Mouse (Mus musculus) cerebellum, adult 11 months (tissue): ENCODE results near the gene Pdzd8.

Experiments
- DNase-seq: peaks from one replicate; pipeline ENCODE4 v3.0.0; 2022

Gene Pdzd8

DNA sequence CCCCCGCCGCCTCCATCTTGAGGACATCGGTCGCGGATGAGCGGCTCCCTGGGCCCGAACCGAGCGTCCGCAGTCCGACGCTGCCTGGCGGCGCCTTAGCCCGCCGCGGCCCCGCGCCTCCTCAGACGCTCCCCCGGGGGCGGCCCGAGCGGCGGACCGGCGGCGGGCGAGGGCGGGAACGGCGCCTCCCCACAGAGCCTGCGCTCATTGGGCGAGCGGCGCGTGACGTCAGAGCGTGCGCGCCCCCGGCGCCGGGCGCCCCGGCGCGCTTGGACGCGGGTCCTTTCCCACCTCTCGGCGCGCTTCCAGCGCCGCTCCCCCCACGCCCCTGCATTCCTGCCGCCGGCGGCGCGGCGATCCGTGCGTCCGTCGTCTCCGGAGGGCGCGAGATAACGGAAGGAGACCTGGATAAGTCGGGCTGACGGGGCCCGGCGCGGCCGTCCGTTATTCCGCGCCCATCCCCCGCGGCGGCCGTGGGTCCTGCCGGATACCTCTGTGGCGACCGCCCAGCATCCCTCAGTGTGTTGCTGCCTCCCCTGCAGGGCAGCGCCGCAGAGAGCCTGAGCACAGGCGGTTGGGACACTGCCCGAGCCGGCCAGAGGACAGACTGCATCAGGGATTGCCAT lies at the start of gene Pdzd8:
Gene Pdzd8, minus strand, starts transcription at position 123 of the 626 bp plus-strand sequence.
- peak; percentile 89 for DNase-seq

DNA sequence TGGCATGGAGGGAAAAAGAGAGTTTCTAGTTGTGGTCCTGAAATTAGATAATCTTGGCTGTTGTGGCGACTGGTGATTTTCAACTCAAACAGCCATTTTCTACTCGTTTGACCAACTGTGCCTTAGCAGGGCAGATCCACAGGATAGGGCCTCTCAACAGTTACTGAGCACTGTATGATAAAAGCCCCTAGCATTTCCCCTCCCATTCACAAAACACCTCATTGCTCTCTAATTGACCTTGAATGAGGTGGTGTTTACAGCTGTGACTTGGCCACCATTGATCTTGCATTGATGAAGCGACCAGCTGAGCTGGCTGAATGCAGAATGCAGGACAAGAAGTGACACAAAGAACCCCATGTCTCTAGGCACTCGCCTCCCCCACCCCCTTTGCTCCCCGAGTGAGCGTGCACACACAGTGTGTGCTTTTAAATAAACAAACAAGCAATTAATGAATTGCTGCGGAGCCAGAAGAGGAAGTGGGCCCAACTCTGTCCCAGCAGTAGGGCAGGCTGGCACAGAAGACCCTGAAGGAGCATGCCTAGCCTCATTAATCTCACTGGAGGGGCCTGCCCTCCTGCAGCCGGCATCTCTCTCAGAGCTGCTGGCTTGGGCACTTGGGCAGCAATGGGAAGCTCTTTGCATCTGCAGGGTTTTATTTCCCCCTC lies 48.3 kb upstream of the Pdzd8 start:
- DNase-seq, result no peak

DNA sequence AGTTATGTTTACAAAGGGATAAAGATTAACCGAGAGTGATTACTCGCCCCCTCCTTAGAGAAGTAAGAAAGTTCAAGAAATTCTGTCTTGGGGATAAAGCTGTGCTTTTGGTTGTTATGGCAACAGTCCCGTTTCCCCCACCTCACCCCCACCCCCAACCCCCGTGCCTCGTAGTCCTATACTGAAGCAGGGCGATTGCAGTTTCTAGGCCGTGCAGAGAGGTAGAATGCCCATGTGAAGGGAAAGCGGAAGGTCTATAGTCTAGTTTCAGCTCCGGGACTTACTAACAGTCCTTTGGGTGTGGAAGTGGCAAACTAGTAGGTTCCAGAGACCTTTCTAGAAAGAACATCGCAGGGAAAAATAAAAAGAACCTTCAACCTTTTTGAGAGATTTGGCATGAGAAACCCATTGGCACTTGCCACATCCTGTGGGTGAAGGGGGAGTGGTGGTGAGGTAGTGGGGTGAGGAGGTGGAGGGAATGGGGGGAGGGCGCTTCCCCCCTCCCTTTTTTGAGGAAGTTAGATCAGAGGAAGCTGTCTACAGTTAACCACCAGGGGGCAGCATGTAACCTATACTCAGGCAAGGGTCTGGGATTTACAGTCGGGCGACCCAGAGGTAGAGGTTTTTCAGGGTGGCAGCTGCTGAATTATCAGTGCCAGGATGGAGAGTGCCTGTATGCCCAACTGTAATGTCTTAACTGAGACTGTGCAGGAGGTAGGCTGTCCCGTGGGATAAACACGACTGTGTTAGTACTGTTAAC lies 43.4 kb upstream of the Pdzd8 start:
- peak; percentile 20 for DNase-seq

DNA sequence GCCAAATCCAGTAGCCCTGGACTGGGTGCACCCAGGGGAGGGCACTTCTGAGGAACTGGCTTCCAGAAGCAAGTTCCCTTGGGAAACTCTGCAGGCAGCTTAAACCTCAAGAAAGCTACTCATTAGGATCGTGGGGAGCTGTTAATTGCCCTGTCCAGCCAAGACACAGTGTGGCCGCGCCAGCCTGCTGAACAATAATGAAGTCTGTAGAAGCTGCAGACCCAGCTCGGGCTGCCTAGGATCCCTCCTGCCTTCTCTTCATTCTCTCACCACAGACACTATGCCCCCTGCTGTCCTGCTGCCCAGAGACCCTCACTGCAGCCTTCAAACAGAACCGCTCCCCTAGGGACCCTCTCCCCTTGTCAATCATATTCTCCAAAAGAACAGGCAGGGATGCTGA lies 42.8 kb upstream of the Pdzd8 start:
- no peak for DNase-seq

DNA sequence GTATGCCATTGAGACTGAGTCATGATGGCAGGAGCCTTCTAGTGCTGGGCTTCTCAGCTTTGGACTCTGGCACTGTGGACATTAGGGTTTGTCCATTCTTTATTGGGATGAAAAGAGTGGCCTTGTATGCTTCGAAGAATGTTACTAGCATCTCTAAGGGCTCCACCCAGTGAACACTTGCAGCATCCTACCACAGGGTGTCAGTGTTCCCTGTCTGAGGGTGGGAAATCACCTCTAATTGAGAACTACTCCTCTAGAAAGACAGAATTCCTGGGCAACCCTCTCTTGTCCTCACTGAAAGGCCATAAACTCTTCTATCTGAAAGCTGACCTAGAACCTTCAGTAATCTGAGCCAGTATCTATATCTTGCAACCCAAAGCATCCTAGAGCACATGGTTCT lies 41.6 kb upstream of the Pdzd8 start:
- DNase-seq, result no peak

DNA sequence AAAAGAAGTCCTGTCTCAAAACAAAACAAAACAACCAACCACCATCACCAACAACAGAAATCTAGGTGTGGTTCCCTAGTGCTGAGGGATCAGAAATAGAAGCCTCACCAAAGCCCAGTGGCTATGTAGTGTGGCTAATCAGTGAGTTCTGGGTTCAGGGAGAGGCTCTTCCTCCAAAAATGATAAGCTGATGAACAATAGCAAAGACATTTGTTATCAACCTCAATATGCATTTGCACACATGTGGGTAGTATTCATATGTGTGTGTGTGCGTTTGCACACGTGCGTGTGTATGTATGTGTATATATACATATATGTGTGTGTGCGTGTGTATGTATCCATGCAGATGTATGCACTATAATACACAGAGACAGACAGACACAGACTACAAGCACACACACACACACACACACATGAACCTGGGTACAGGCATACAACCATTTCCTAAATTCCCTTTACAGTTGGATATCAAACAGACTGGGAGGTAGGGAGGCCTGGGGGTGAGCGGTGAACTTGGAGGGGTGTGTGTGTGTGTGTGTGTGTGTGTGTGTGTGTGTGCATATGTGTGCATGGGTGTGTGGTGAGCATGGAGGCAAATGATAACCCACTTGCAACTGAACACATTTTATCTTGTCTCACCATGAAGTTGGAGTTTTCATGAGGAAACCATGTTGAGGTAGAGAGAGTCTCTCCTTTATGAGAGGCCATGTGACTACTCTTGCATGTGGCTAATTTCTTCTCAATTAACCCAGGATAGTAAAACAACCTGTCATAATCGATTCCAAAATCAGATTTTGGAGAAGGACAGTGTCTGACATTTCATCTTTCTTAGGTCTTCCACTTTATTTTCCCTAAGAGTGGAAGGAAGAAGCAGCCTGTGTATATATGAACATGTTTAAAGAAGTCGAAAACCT lies 39.3 kb upstream of the Pdzd8 start:
- DNase-seq, result no peak

DNA sequence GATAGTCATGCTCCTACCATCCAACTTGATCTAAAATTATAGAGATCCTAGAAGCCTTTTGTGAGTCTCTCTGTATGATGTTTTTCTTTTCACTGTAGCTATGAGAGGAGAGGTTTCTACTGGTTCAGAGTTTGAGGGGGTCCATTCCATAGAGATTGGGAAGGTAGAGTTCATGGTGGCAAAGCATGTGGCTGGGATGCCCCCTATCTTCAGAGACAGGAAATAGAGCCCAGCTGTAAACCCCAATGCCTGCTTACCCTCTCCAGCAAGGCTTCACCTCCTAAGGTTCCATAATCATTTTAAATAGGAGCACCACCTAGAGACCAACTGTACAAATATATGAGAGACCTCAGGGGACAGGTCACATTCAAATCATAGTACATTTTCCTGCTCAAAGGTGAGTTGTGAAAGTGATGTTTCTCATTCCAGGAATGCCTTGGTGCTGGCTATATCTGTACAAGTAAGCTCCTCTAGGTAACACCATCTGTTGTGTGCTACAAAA lies 36.9 kb upstream of the Pdzd8 start:
- DNase-seq, result no peak

DNA sequence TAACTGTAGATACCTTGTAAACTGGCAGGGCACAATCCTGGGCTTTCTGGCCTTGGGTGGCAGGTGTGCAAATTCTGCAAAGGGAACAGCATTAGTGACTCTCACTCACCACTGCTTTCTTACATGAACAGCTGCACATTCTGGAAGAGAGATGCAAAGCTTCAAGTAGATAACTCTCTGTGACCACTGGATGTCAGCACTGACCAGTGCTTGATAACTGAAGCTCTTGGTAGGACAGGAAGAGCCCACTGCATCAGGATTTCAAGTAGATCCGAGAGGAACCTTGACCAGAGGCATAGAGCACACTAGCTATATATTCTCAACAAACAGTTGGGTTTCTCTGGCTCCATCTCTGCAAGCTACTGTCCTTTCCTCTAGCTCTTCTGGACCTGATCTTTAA lies 34.4 kb upstream of the Pdzd8 start:
- DNase-seq, result no peak

DNA sequence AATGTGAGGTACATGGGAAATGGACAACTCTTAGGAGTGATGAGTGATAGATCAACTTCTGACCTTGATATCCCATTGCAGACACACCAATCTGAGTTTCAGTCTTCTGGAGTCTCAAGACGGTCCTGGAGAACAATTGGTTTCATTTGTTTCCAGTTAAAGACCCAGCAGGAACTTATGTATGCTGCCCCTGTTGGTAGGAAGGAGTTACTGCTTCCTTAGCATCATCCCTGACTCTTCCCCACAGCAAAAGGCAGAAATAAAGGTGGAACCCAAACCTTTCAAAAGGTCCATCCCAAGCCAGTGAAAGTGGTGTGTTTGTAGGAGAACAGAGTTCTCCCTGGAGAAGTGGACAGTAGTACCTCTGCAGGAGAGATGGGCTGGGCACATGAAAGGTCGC lies 30.9 kb upstream of the Pdzd8 start:
- no peak for DNase-seq

DNA sequence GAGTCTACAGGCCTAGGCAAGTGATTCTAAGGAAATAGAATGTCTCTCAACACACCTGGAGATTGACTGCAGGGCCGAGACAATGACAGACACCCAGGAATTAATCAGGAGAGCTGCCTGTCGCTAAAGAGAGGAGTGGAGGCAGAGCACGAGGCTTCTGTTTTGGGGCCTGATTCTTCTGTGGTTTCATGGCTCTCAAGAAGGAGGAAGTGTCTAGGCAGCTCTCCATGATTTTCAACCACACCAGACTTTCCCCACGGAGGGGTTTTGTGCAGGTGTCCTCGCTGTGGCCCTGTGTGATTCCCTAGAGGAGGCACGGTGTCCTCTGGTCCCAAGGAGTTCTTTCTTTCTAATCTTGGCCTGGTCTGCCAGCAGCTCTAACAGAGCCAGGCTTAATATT lies 29.4 kb upstream of the Pdzd8 start:
- DNase-seq, result no peak

DNA sequence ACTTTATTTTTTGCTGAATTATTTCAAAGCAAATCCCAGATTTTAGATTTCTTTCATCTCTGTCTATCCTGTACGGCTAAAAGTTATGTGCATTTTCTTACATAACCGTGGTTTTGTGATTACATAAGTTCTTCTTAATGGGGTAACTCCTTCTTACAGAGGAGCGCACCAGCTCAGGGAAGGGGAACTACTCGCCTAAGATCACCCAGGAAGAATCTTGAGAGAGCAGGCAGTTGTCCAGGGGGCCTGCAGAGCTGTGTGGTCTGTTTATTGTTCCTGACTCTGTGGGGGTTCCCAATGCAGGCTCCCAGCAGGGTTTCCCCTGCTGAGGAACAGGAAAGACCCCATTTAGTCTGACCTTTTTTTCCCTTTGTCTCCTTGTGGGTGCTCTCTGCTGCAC lies 27.3 kb upstream of the Pdzd8 start:
- DNase-seq, result no peak

DNA sequence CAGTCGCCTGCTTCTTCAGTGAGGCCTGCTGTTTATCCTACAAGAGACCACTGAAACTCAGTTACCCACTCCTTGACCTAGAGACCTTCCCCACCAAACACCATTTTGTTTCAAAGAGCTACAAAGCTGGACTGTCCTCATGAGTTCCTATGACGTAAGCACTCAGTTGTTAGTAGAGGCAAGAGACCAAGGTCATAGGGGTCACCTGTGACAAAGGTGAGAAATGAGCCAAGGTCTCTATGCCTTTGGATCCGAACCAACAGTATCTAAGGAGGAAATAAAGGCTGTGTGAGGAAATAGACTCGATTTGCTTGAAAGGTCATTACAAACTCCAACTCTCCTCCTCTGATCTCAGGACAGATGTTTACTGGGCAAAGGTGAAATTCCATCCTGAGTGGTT lies 25.4 kb upstream of the Pdzd8 start:
- DNase-seq, result no peak

DNA sequence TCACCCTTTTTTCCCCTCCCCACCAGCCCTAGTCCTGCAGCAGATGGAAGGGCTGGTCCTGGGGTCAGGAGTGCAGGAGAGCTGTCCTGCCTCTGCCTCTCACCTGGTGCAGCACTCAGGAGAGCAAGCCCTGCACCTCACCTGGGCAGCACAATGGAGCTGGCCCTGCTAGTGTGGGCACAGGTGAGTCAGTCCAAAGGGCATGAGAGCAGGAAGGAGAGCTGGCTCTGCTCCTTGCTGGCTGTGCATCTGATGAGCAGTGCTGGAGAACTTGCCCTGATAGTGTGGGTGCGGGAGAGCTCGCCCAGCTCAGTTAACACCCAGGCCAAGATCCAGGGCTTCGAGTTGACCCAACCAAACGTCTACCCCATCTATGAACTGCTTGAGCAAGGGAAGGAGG lies 22.3 kb upstream of the Pdzd8 start:
- no peak for DNase-seq

DNA sequence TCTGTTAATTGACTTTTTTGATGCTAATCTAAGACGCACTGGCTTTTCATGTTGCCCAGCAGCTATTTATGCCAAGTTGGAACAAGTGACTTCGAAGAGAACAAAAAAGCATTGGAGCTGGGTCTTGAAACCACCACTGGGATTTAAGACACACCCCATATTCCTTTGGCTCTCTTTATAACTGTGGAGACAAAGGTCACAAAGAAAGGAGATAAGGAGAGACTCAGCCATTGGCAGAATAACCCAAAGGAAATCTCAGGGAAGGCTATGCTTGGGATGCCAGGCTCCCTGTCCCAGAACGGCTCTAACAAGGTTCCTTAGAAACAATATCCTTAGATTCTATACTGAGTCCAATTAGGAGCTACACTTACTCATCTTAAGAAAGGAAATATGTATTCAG lies 21.1 kb upstream of the Pdzd8 start:
- DNase-seq, result no peak

DNA sequence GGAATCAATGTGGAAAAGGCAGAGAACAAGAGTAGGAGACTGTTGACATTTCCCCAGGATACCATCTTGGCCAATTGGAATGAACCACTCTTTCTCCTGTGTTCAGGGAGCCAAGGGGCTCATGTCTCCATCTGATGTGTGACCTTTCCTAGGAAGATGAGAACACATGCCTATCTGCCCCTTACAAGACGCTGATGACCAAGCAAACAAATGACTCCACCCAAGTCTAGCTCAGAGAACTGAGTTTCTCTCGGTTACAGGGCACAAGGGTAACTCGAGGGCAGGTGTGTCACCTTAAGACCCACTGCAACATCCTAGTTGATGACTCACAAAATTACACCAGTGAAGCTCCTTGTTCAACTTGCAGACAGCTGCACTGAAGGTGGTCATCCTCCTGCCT lies 18.1 kb upstream of the Pdzd8 start:
- no peak for DNase-seq

DNA sequence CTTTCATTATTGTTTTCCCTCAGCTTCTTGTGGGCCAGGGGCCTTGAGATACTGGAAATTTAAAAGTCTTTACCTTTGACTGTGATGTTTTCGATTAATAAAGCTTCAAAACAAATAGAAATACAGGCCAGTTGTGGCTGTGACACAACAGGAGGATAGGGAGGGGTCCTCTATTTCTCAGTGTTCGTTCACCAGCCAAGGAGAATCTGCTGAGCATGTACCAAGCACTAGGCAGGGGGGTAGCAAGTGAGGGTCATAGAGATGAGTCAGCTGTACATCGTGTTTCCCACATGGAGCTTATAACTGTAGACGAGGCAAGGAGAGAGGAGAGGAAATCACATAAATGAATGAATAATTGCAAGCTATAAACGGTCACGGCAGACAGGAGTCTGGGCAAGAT lies 17.1 kb upstream of the Pdzd8 start:
- no peak for DNase-seq

DNA sequence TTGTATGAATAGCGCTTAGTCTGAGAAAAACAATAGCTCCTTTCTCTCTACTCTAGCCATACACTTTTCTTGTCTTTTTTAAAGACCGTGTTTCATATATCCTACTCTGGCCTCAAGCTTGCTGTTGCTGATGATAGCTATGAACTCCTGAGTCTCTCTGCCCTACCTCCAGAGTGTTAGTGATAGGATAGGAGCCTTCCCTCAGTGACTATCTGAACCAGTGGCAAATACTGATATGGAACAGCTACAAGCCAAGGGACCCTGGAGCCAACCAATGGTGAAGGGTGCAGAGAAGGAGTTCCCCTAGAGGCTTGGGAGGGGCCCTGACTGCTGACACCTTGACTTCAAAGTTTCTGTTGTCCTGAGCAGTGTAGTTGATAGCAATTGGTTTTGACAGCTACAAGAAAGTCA lies 14.9 kb upstream of the Pdzd8 start:
- no peak for DNase-seq

DNA sequence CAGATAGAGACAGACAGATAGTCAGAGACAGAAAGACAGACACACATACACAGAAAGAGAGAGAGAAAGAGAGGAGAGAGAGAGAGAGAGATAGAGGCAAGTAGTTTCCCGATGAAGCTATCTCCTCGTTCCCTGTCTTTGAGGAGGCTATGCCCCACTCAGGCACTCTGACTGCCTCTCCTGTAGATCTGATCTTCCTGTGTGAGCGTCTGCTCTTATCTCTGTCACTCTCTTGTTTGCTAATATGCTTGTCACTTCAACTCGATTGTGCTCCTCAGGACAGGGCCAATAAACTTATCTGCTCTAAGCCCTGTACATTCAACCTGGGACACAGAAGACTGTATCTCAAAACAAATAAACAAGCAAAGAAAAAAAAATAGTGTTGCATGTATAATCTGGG lies 13.6 kb upstream of the Pdzd8 start:
- DNase-seq, result no peak

DNA sequence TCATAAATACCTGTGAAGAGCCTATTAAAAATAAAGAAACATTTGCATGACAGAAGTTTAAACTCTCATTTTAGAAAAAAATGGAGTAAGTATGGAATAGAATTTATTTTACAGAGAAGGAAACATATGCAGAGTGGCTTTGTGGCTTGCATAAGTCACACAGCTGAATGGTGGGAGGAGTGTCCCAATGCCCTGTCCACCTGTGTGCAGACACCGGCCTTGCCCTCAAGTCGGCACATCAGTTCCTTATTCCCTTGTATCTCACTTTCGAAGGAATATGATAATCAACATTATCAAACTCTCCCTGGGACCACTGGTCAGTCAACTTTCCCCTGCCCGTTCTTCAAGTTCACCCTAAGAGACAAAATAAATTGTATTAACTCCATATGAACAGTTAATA lies 12.3 kb upstream of the Pdzd8 start:
- DNase-seq, result no peak

DNA sequence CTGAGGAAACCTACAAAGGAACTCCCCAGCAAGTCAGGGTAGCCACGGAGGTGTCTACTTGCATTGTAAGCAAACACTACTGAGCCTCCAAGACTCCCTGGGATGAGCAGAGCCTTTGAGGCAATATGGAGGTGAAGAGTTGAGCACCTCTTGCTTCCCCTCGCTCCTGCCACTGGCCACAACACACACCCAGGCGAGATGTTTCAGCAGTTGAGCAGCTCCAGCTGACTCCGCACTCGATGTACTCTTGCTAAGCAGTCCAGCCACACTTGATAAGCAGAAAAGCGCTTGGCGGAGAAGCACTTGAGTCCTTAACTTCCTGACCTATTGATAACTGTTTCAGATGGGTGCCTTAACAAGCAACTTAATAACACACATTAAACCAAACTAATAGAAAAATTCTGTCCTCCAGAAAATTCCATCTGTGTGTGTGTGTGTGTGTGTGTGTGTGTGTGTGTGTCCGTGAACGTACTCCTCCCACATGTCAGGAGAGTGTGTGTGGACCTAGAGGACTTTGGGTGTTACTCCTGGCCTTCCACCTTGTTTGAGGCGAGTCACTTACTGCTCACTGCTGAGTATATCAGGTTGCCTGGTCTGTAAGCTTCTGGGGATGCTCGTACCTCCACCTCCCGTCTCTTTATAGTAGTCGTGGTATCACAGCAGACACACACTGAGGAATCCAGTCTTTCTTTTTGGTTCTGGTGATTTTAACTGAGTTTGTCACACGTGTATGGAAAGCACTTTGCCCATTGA lies 11.4 kb upstream of the Pdzd8 start:
- no peak for DNase-seq

DNA sequence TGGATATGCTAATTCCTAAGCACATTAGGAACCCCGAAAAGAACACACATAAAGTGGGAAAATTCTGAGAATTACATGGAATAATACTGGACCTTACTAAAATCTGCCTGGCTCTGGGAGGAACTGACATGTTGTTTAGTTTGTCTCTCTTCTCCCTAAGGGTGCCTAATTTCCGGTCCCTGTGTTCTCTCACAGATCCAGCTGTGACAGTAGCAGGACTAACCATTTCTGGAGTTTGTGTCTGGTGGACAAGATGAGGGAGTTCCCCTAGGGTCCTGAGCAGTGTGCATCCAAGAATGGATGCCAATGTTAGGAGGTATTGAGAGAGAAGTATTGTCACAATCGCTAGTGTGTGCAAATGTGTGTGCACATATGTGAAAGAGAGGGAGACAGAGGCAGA lies 10.8 kb upstream of the Pdzd8 start:
- no peak for DNase-seq

DNA sequence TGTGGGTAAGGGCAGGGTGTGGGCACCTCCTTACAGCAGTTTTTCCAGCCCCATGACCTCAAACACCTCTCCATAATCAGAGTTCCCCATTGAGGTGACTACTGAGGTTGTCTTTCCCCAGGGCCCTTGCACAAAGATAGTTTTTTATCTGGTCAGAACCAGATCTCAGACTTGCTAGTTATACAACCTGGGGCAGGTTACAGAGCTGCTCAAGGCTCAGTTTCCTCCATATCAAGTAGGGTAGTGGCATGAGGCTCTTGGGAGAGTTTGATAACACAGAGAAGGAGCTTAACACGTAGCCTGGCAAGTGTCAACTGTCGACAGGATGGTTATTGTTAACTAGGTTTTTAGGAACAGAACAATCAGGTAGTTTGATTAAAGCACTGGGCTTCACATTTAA lies 9.3 kb upstream of the Pdzd8 start:
- DNase-seq, result no peak
